Mouse (Mus musculus) kidney, postnatal 4 days (tissue): ENCODE measurements at regions not wholly inside any gene's neighbourhood (a gene's known extent, or its start where the extent isn't known, plus 50 kb on each side); places are given as distances from the start of the nearest gene placed in this dataset.

Experiments used
- DNase-seq, 2 experiments: peaks; one replicate each; pipeline ENCODE4 v3.0.0; 2021; ENCODE audit warnings: mixed read lengths in 2 of 2

DNA sequence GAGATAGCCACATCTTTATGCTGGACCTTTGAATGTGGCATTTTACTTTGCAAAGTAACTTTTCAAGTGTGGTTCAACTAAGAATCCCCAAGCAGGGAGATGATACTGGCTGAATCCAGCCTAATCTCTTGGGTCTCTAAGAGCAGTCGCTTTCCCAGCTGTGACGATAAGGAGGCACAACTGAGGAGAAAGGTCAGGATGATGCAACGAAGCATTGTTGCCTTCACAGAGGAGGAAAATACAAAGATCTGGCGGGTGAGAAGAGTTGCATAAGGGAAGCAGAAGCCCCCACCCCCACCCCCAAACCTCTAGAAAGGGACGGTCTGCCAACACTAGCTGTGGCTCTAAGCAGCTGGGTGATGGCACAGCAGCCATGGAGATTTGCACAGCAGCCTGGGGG, 2298.6 kb upstream of the Gm7489 start:
- DNase-seq = no peak

DNA sequence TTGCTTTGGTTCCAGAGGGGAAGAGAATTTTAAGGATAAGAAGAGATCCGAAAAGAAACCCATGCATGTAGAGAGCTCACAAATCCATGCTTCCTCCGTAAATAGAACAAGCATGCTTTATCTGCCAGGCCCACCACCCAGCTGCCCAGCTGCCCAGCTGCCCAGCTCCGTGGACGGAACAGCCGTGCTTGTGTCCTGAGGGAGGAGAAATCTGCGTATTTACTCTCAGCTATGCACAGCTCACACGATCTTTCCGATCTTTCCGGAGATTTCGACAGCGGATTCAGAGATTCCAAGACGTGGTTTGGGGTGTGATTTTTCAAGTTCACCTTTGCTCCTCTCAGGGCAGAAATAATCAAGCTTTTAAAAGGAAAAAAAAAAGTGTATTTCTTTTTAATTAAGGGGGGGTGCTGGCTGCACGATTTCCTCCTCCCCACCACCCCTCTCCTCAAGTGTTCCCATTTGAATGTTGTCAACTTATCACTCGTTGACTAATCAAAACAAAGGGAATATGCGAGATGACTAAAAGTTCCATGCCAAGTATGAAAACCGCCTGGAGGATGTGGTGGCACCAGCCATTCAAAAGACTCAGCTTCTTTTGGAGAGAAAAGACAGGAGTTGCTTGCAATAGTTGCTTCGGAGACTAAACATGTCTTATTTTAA, 2293.2 kb upstream of the Gm7489 start:
- no peak for DNase-seq

DNA sequence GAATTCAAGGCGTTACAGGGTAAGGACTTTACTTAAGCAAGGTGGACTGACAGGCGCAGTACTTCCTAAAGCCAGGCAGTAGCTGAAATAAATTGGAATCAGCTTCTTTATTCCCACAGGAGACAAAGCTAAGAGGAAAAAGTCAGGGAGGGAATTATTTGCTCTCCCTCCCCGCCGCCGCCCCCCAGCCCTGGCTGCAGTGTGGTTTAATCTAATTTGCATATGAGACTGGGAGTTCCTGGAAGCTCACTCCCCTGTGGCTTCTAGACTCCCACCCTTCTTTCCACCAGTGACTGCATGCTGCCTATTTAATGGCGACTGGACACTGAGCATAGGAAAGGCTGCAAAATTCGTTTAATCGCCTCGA, 2292.7 kb upstream of the Gm7489 start:
- peak; percentile 20 to 45 for DNase-seq

DNA sequence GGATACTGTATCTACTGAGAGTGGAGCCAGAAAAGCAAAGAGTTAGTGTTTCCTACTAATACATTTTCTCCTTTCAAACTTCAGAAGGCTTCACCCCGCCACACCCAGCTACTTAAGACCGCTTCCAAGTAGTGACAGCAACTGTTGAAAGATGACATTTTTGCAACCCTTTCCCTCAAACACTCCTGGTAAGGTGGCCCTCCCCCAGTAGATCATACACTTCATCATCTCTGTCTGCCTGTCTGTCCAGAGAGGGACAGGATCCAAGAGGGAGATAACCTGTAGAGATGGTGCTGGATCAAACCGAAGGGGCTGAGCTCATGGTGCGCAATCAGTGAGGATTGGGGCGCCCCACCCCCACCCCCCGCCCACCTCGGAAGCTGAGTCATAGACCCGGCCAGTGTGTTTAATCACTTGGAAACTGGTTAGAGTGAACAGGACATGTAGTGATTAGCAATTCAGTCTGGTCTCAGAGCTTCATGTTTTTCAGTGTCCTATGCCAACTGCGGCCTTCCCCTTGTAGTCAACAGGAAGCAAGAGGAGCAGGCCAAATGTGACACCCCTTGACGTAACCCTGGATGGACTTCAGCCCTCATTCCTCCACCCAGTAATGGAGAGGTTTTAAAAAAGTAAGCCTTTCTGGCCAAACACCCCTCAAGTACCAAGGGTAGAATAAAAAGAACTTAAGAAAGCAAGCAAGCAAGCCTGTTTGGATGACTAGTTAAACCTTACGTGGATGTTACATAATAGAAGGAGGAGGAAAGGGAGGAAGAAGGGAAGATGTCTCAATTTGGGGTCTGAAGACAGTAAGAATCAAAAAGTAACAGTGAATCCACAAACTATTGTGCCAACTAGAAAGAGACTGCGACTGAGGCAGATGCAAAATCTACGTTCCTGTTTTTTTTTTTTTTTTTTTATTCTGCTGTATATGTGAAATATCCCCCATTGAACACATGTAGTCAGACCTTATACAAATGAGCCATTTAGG, 2291.9 kb upstream of the Gm7489 start:
- peak in 1 of 2 experiments; percentile 4 for DNase-seq

DNA sequence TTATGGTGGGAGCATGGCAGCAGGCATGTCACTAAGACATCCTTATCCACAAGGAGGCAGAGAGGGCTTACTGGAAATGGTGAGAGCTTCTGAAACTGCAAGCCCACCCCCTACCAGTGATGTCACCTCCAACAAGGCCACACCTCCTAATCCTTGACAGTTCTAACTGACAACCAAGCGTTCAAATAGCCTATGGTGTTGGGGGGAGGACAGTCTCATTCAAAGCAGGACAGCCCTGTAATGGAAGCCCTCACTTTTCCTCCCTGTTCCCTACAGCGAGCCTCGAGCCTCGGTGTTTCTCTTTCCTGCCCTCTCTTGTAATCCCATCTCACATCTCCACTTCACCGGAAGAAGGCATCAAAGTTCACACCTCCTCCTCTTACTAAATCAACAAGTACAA, 2290.6 kb upstream of the Gm7489 start:
- DNase-seq = peak in 1 of 2 experiments; percentile 5

DNA sequence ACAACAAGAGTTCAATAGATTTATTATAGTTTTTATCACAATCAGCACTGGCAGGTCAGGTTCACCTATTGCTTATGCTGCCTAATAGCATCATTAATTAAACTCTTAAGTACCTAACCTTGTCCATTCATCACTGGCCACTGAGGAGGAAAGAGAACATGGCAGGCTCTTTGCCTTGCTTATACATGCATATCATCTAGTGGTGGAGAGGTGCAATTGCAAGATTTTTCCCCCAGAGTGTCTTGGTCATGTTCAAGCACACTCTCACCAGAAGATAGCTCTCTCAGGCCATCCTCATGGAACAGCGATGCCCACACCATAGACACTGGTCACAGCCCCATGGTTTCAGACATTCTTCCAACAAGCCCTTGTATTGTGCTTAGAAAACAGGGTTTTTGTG, 2289.1 kb upstream of the Gm7489 start:
- DNase-seq = peak in 1 of 2 experiments; percentile 4

DNA sequence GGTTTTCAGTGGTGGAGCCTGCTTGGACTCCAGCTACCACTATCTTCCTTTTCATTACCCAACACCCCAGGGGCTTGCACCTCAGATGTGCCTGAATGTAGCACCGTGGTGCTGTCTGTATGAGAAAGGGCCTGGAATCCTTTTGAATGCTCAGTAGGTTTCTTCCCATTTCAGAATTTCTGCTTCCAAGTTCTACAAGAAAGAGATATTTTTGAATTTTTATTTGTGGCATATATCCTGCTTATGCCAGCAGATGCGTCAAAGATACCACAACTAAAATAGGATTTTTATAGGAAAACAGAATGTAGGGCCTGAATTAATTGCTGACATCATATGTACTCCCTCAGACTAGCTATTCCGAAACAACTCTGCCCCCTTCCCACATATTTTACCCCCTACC, 2286.9 kb upstream of the Gm7489 start:
- DNase-seq = no peak

DNA sequence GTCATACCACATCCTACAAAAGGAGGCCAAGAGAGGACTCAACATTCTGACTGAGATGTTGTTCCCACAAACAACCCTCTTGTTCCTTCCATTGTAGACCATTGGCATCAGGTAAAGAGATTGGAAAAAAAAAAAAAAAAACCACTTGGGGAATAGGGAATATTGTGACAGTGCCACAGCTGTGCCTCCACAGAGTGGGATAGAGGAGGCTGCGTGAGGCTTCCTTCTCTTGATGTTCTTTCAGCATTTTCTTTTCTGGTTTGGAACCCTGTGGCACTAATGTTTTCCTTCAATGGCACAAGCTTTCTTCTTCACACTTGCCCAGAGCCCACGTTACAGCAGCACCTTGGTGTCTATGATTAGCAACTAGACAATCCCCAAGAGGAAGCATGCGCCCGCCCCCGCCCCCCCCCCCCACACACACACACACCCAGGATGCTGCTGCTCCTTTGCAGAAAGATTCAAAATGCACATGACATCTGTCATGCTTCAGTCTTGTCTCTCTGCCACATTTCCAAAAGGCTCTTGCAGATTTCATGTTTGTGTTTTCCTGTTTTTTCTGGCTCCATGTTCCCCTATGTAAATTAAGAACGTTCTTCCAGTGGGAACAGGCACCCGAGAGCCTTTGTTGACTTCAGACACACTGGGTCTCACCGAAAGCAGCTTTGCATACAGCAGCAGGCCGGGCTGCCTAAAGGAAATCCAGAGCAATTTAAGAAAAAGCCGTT, 2283.4 kb upstream of the Gm7489 start:
- DNase-seq = no peak

DNA sequence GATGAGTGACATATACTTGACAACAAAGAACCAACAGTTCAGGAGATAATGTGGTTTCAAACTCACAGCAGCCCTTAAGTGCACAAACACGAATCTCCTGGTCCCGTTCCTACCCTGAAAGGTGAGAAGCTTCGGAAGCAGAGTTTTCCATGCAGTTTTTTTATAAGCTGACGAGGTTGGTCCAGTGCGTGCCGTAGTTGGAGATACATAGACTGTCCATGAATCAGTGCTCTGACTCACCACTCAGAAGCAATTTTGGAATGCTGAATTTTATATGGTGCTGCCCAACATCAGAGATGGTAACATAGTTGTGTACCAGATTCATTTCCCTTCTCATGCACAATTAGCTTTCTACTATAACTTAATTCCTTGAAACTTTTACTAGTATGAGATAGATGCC, 2263.3 kb upstream of the Gm7489 start:
- no peak for DNase-seq

DNA sequence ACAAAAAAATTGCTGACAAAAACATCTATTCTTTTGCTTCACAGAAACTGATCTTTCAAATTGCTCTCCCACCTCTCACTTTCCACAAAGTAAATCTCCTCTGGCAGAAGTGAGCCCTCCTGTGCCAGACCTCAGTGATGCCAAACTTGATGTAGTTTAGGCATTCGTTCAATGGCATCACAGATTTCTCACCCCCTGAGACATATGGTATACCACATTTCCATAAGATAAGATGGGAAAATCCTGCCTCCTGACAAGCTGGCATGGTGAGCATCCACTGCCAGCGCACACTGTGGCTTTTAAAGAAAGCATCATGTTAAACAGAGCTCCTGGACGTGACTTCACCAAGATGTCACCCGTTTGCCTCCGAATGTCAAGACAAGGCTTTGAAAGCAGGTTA, 2257.2 kb upstream of the Gm7489 start:
- no peak for DNase-seq

DNA sequence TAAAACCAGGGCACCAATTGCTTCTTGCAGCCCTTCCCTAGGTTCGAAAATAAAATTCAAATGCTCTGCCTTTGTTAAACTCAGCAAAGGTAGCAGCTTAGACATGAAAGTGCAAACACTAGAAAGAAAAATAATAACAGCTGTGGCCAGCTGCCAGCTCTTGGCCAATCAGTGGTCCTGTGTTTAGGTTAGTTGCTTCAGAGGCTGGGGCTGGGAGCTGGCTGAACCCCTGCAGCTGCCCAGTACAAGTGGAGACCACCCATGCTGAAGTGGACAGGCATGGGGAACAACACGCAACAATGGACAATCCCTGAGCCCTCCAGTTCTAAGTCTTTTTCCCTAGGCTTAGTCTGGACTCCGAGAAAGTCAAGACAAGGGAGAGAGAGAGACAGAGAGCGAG, 2256.2 kb upstream of the Gm7489 start:
- DNase-seq = peak; percentile 12 to 29

DNA sequence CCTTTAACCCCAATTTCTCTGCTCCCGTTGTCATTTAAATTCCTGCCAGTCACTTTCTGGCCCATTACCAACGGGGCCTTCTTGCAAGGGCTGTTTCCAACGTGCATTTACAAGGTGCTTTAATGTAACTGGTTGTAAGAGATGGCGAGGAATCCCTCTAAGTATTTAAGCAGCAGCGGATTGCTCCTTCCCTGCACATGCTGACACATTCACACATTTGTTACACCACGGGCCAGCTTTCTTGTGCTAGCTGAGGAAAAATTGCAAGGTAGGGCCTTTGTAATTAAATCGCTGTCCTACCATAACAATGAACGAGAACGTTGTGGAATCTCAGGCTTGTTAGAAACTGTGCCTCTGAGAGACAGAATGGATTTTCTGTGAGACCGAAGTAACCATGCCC, 2252.8 kb upstream of the Gm7489 start:
- no peak for DNase-seq

DNA sequence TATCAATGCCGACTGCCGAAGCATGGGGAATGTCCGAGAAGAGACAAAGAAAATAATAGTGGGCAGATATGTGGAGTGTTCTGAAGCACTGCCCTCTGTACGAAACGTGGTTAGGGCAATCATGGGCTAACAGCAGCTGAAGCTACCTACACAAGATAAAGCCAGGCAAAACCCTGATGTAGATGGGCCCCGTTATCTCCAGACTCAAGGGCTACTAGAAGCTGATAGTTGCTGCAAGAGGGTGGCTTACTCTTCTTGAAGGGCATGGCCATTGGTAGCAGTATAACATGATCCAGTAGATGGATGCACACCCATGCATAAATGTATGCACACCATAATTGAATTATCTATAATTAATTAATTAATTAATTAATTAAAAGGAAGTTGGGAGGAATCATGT, 2251.6 kb upstream of the Gm7489 start:
- DNase-seq = no peak

DNA sequence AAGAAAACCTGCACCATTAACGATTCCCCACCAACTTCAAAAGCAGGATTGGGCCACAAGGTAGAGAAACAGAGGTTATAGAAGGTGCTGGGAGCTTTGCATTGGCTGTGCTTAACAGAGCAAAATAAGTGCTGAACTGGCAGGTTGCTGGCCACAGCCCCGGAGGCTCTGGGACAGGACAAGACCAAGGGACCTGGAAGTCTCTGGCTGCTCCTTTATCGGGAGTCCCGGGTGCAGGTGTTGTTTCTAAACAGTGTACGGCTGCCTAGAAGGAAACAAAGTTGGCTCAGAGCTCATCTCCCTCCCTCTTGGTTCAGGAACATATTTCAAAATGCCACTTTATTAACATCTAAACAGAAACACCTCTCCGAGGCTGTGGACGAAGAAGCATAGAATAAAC, 2250.0 kb upstream of the Gm7489 start:
- peak; percentile 9 to 30 for DNase-seq

DNA sequence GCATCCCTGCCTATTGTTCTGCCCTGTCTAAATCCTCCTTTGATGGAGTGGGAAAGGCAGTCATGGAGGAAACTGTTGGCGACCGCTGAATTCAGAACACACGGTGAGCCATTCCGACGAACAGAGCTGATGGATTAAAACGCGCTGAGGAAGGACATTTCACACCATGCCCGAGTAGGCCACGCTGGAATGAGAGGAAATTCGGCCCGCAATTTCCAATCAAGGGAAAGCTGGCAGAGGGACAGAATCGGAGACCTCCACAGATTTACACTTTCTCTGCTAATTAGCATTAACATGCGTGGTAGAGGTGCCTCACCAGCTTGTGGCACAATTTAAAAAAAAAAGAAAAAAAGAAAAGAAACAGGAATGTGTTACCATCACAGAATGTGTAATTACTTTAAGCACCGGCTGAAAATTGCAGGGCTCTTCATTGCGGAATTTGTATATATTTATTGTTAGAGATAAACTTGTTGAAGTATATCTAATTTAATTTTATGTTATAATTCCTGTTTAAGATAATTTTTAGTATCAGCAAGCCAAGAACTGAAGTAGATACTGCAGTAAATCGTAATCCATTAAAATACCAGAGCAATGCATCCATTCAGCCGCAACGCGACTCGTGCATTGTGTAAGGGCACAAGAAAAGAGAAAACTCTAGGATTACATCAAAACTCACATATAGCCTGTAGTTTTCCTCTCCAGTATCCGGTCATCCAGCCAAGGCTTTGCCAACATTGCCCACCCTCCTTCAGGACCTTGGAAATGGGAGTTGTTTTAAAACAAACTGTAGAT, 2249.4 kb upstream of the Gm7489 start:
- DNase-seq = peak; percentile 1 to 12

DNA sequence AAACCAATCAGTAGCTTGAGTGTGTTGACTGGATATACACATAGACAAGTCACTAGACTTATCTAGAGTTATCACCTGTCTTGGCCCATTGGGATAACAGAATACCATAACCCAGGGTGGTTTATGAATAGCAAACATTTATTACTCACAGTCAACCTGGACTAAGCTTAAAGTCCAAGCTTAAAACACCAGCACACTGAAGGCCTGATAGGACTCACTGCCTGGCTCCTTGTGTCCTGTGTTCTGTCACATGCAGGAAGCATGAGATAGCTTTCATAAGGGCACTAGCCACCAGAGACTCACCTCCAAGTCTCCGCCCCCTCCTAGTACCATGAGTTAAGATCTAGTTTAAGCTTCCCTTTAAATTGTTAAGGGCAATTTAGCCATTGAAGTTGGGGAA, 2247.1 kb upstream of the Gm7489 start:
- no peak for DNase-seq

DNA sequence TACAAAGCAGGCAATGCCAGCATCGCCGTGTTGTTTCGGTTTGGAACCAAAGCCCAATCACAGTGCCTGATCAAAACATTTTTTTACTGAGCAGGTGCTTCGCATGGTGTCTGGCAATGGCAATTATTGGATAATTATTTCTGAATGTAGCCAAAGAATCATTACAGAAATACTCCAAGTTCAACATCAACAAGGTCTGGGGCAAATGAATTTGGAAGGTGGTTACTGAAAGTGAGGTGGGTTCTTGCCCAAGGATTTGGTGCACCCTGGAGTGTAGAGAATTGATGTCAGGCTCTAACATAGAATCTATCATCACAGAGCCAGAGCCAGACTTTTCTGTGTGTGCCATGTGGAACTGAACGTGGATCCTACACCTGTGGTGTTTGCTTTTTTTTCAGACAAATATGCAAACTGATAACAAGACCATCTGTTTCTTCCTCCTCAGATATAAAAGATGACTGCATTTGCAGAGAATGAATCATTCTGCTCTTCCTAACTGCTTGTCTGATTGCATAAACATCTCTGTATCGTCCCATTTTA, 2240.9 kb upstream of the Gm7489 start:
- no peak for DNase-seq

DNA sequence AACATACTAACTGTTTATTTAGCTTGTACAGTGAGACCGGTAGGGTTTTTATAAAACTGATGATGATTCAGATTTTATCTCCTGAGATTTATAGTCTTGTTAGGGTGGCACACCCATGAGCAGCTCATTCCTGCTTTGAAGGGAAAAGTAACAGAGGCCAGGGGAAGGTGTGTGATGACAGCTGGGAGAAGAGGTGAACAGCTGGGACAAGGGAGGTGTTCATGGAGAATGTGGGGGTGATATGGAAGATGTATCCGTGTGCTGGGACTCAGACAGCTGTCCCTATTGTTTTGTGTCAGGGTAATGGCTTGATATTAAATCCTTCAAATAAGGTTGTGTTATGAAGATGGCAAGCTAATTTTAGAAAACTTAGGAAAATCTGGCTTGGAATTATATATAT, 2238.4 kb upstream of the Gm7489 start:
- no peak for DNase-seq

DNA sequence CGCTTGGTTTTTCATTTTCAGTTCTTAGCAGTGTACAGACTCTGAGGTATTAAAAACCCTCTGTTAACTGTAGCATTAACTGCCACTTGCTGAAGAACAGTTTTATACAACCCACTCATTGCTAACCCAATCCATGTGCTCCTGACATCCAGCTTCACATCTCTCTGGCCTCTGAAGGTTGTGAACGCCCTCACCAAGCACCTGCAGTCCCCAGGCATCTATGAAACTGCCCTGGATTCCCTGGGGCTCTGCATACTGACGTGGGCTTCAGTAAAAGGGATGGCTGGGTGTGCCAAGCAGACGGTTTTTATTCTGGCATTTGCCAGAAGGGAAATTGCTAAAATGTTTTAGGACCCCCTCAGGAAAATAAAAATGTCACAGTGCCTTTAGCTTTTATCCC, 2232.2 kb upstream of the Gm7489 start:
- no peak for DNase-seq

DNA sequence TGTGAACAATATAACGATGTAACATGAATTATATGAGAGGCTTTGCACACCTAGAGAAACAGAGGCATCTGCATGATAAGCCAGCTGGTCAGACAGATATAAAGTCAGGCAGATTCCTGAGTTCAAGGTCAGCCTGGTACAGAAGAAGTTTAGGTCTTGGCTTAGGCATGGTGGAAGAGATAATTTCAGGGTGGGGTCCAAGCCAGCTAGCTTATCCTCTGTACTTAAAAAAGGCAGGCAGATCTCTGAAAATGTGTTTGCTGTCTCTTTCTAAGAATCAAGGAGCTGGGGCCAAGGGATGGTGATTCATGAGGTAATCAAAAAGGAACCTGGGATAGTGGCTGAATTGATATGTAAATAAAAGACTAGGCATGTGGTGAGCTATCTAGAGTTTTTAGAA, 2227.1 kb upstream of the Gm7489 start:
- DNase-seq = no peak

DNA sequence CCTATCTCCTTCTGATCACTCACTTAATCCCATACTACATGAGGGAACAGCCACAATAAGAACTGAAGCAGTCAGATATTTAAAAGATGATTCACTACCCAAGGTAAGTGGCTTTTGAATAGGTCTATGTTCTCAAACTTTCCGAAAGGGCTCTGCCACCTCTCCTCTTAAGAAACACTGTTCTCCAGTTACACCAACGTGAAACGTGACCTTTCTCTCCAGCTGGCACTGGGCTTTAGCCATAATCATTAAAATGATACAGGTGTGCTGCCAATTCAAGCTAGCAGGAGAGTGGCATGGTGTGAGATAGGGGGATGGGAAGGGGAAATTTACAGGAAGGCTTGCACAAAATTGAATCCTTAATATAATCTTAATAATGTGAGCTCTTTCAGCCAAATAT, 2216.4 kb upstream of the Gm7489 start:
- no peak for DNase-seq

DNA sequence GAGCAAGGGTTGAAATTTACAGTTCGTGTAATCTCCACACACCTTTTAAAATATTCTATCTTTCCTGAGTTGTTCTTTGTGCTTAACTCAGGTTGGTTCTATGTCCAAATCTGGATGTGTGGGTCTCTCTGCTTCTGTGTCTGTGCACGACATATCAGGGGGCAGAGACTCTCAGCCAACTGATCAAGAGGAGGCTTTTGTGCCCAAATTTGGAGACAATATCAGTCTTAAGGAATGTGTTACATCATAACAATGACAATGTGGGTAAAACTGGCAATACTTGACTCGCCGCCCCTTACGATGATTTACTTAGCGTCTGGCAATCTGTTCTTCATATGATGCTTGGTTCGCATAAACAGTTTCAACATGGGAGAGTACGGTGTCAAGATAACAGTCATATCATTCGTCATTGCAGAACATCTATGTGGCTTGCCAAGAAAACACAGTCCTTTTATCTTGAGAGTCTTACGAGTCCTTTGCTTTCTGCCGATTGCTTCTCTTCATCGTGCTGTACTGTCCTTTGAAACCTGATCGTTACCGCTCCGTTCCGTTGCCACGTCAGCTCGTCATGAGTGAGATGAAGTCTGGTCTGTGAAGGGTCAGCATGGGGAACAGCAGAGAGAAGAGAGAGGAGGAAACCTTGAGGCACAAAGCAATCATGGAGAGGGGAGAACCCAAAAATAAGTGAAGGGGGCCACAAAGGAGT, 2212.9 kb upstream of the Gm7489 start:
- DNase-seq = no peak
